Mouse (Mus musculus): Measurements from ENCODE around the gene Pigs. TPM values are rescaled to one million over a fixed set of nuclear protein-coding genes. Genes with fewer than 3 reads are reported as not detected.

Pigs gene
- total RNA-seq, 2 experiments from 2014 or later, result 72.3 to 76.6 TPM

GRCm38 (mm10) chr11:78355471-78356238 lies 27.4 kb downstream of the Pigs start:
- intact Hi-C loops (cut with DNase I), result loop anchor here (5.0 kb wide), 1 partner anchor 97 kb away; no protein-coding TSS in a partner anchor
- peak in 1 of 2 experiments; percentile 69 for DNase-seq (ENCODE audit: extremely low spot score in 1 of 2, low spot score in 2 of 2)

- DNase-seq (ENCODE audit: extremely low spot score in 1 of 2, low spot score in 2 of 2), result no peak
- intact Hi-C loops (cut with DNase I), result loop anchor here (5.0 kb wide), 1 partner anchor 94 kb away; no protein-coding TSS in a partner anchor
Measured at GRCm38 (mm10) chr11:78358330-78359007, 30.3 kb downstream of the Pigs start.

GRCm38 (mm10) chr11:78360125-78360788 lies 32.0 kb downstream of the Pigs start:
- intact Hi-C loops (cut with DNase I), result loop anchor here (2.0 kb wide), 1 partner anchor 39 kb away; no protein-coding TSS in a partner anchor
- peak; percentile 63 to 83 for DNase-seq (ENCODE audit: extremely low spot score in 1 of 2, low spot score in 2 of 2)

- intact Hi-C loops (cut with DNase I), result loop anchor here (2.0 kb wide), 1 partner anchor 38 kb away; no protein-coding TSS in a partner anchor
- DNase-seq (ENCODE audit: extremely low spot score in 1 of 2, low spot score in 2 of 2), result no peak
Measured at GRCm38 (mm10) chr11:78360789-78361131, 32.5 kb downstream of the Pigs start.

- DNase-seq (ENCODE audit: extremely low spot score in 1 of 2, low spot score in 2 of 2), result no peak
- intact Hi-C loops (cut with DNase I), result no loop called here
Measured at GRCm38 (mm10) chr11:78363309-78364007, 35.2 kb downstream of the Pigs start.

- intact Hi-C loops (cut with DNase I), result no loop called here
- DNase-seq (ENCODE audit: extremely low spot score in 1 of 2, low spot score in 2 of 2), result no peak
Measured at GRCm38 (mm10) chr11:78364103-78364502, 35.9 kb downstream of the Pigs start.

- no peak for DNase-seq (ENCODE audit: extremely low spot score in 1 of 2, low spot score in 2 of 2)
- intact Hi-C loops (cut with DNase I), result no loop called here
Measured at GRCm38 (mm10) chr11:78367456-78368225, 39.4 kb downstream of the Pigs start.

GRCm38 (mm10) chr11:78370389-78370788 lies 42.2 kb downstream of the Pigs start:
- intact Hi-C loops (cut with DNase I), result no loop called here
- DNase-seq (ENCODE audit: extremely low spot score in 1 of 2, low spot score in 2 of 2), result no peak

GRCm38 (mm10) chr11:78371711-78372110 lies 43.5 kb downstream of the Pigs start:
- no peak for DNase-seq (ENCODE audit: extremely low spot score in 1 of 2, low spot score in 2 of 2)
- intact Hi-C loops (cut with DNase I), result no loop called here

GRCm38 (mm10) chr11:78372166-78372565 lies 44.0 kb downstream of the Pigs start:
- no peak for DNase-seq (ENCODE audit: extremely low spot score in 1 of 2, low spot score in 2 of 2)
- intact Hi-C loops (cut with DNase I), result no loop called here

- no peak for DNase-seq (ENCODE audit: extremely low spot score in 1 of 2, low spot score in 2 of 2)
- intact Hi-C loops (cut with DNase I), result no loop called here
Measured at GRCm38 (mm10) chr11:78372610-78373009, 44.4 kb downstream of the Pigs start.

- no peak for DNase-seq (ENCODE audit: extremely low spot score in 1 of 2, low spot score in 2 of 2)
- intact Hi-C loops (cut with DNase I), result no loop called here
Measured at GRCm38 (mm10) chr11:78374147-78374546, 45.9 kb downstream of the Pigs start.

- intact Hi-C loops (cut with DNase I), result no loop called here
Measured at GRCm38 (mm10) chr11:78377549-78378159, 49.4 kb downstream of the Pigs start.

GRCm38 (mm10) chr11:78380351-78380750 lies 52.1 kb downstream of the Pigs start:
- DNase-seq (ENCODE audit: extremely low spot score in 1 of 2, low spot score in 2 of 2), result no peak
- intact Hi-C loops (cut with DNase I), result no loop called here

More at GRCm38 (mm10) chr11:78377549-78378159, 49.4 kb downstream of the Pigs start:
- DNase-seq (ENCODE audit: extremely low spot score in 1 of 2, low spot score in 2 of 2), result no peak

GRCm38 (mm10) chr11:78380996-78381395 lies 52.8 kb downstream of the Pigs start:
- DNase-seq (ENCODE audit: extremely low spot score in 1 of 2, low spot score in 2 of 2), result no peak
- intact Hi-C loops (cut with DNase I), result no loop called here

GRCm38 (mm10) chr11:78382286-78382685 lies 54.1 kb downstream of the Pigs start:
- no peak for DNase-seq (ENCODE audit: extremely low spot score in 1 of 2, low spot score in 2 of 2)
- intact Hi-C loops (cut with DNase I), result no loop called here

- intact Hi-C loops (cut with DNase I), result no loop called here
- no peak for DNase-seq (ENCODE audit: extremely low spot score in 1 of 2, low spot score in 2 of 2)
Measured at GRCm38 (mm10) chr11:78382701-78383100, 54.5 kb downstream of the Pigs start.

- no peak for DNase-seq (ENCODE audit: extremely low spot score in 1 of 2, low spot score in 2 of 2)
- intact Hi-C loops (cut with DNase I), result no loop called here
Measured at GRCm38 (mm10) chr11:78385776-78386175, 57.6 kb downstream of the Pigs start.

Data from left cerebral cortex, postnatal 10 days (tissue).